Mouse (Mus musculus): ENCODE measurements around the gene Ppp6r3.

- TF ChIP-seq CTCF (conservative IDR thresholded peaks at IDR 0.05; ENCODE audit: low read length) = no peak
- TF ChIP-seq NANOG (IDR thresholded peaks at IDR 0.05; ENCODE audit: borderline replicate concordance, low read length) = no peak
These were observed 45.8 kb downstream of the Ppp6r3 start for GRCm38 (mm10) chr19:3529781-3530180.

Data from E14TG2a.4 (cell line).